Mouse (Mus musculus) cerebellum, adult 9-10 months (tissue): ENCODE results near the gene Gm11595.
"Not testable (repeated sequence)": the region's sequence is repeated elsewhere in the genome, so short reads cannot be mapped to it uniquely, and the experiment has no call there.

ENCODE experiments used
- DNase-seq: peaks from one replicate; pipeline ENCODE4 v3.0.0; 2022

Gene Gm11595

GRCm38 (mm10) chr11:99772813-99773212 lies at the start of gene Gm11595:
Gene Gm11595, minus strand, starts transcription at chr11:99772913.
- not testable (repeated sequence) for DNase-seq

- DNase-seq, result not testable (repeated sequence)
Measured at GRCm38 (mm10) chr11:99815566-99815965, 42.9 kb upstream of the Gm11595 start, which contains the start of gene Gm11564. Gene Gm11564, minus strand, starts transcription at chr11:99815666.

DNA sequence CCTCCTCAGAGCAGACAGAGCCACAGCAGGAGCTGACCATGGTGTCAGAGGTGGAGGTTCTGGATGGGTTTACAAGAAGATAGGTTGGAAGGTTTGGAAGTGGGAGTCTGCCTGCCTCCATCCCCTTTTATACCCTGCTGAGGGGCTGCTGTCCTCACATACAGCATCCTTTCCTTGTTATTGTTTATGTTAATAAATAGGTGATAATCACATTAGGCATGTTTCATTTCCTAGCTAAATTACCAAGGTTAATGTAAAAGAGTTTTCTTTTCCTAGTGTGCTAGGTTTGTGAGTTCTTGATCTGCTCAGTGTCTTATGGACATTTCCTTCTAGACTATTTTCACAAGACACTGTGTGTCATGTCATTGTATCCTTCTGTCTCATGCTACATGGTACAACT lies 37.1 kb upstream of the Gm11595 start, which contains the start of gene Krtap4-13:
Gene Krtap4-13, minus strand, starts transcription at position 101 of the 400 bp plus-strand sequence.
- not testable (repeated sequence) for DNase-seq

GRCm38 (mm10) chr11:99804346-99804745 lies 31.6 kb upstream of the Gm11595 start, which contains the start of gene Gm11554:
Gene Gm11554, minus strand, starts transcription at chr11:99804446.
- DNase-seq, result not testable (repeated sequence)

- DNase-seq, result not testable (repeated sequence)
Measured at GRCm38 (mm10) chr11:99798832-99799231, 26.1 kb upstream of the Gm11595 start, which contains the start of gene Gm11569. Gene Gm11569, minus strand, starts transcription at chr11:99798932.

DNA sequence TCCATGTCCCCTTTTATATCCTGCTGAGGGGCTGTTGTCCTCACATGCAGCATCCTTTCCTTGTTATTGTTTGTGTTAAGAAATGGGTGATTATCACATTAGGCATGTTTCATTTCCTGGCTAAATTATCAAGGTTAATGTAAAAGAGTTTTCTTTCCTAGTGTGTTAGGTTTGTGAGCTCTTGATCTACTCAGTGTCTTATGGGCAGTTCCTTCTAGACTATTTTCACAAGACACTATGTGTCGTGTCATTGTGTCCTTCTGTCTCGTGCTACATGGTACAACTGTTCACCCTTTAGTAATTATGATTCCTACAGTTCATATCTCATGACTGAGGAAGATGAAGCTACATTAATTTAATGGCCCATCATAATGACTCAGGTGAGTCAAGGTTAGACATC lies 20.7 kb upstream of the Gm11595 start, which contains the start of gene Gm11596:
Gene Gm11596, minus strand, starts transcription at position 101 of the 400 bp plus-strand sequence.
- DNase-seq, result no peak

DNA sequence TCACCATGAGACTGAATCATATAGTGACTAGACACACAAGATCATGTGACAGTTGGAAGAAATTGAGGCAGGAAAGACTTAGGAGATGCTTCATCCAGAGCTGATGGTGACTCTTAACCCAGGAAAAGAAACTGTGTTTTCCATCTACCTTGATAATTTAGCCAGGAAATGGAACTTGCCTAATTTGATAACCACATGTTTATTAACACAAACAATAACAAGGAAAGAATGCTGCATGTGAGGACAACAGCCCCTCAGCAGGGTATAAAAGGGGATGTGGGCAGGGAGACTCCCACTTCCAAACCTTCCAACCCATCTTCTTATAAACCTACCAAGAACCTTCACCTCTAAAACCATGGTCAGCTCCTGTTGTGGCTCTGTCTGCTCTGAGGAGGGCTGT lies 12.2 kb upstream of the Gm11595 start, which contains the start of gene Krtap4-9:
Gene Krtap4-9, plus strand, starts transcription at position 301 of the 400 bp plus-strand sequence.
- not testable (repeated sequence) for DNase-seq

- no peak for DNase-seq
Measured at GRCm38 (mm10) chr11:99780604-99781003, 7.9 kb upstream of the Gm11595 start, which contains the start of gene Krtap4-8. Gene Krtap4-8, minus strand, starts transcription at chr11:99780704.

DNA sequence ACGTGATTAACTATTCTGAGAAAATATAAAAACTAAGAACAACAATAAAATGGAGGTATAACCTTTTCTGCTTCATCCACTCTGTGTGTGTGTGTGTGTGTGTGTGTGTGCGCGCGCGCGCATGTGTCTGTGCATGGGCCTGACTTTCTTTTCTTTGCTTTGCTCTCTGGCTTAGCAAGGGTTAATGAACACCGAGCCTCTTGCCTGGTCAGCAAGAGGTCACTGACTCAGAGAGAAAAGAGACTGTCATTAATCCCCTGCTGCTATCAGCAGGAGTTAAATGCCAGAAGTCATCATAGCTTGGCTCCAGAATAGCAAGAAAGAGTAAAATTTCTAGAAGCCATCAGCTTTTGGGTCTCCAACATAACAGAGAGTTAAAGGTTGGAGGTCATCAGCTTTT lies 5.7 kb upstream of the Gm11595 start:
- no peak for DNase-seq

DNA sequence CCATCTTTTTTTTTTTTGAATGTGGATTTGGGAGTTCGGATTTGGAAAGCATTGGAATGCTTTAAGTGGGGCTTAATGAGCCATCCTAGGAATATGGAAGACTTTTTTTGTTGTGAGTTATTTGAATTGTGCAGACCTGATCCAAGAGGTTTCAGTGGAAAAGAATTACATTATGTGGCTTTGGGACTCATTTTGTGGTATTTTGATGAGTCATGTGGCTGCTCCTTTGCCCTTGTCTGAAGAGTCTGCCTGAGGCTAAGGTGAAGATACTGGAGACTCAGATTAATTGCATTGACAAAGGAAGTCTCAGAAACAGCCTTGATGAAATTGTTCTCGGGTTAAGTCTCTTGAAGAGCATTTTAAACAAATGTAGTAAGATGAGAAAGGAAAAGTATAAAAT lies 4.3 kb downstream of the Gm11595 start:
- DNase-seq, result no peak

DNA sequence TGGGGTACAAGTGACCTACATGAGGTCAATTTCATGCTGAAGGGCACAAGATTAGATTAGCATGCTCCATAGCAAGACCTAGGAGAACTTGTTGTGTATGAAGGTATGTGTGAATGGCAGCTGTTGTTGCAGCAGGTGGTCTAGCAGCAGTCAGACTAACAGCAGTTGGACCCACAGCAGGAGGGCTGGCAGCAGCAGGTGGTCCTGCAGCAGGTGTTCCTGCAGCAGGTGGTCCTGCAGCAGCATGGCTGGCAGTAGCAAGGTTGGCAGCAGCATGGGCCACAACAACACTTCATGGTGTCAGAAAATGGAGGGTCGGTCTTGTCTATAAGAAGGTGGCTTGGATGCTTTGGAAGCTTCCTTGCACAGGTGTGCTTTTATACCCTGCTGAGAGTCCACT lies 13.8 kb downstream of the Gm11595 start:
- no peak for DNase-seq

DNA sequence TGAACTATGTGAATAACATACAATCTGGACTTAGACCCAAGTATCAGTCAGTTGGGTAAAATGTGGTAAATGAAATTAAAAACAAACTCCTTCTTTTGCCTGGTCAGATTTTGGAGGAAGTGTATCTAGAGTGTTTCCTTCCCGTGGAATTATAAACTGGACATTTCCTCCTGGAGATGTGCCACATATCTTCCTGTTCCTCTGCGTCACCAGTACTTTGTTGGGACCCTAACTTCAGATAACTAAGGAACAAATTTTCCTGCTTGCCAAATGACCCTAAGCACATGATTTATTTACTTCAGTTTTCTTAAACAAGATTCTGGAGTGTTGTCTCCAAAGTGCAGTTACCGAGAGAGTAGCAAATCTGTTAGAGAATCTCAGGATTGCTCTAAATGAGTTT lies 28.7 kb downstream of the Gm11595 start:
- no peak for DNase-seq

GRCm38 (mm10) chr11:99734190-99734589 lies 38.5 kb downstream of the Gm11595 start, which contains the start of gene Gm14180:
Gene Gm14180, minus strand, starts transcription at chr11:99734290.
- no peak for DNase-seq

GRCm38 (mm10) chr11:99724061-99724460 lies 48.7 kb downstream of the Gm11595 start:
- peak; percentile 6 for DNase-seq
